Mouse (Mus musculus) midbrain, embryonic 16.5 days (tissue): ENCODE results near the gene Ccnc. TPM values are rescaled to one million over a fixed set of nuclear protein-coding genes. Genes with fewer than 3 reads are reported as not detected.
"Not testable (repeated sequence)": the region's sequence is repeated elsewhere in the genome, so short reads cannot be mapped to it uniquely, and the experiment has no call there.

Experiments used
- ATAC-seq: fragments of 200-750 bp; cut with Nextera tagmentation; 2 replicates; pipeline ENCODE4 v1.8.0; 2017; ENCODE audit warnings: moderate TSS enrichment
- H3K27ac ChIP-seq: fragments of 300-500 bp; sonication (generic); 2 replicates; pipeline ENCODE4 v1.5.1; 2014; ENCODE audit warnings: mild to moderate bottlenecking, low read length, mixed read lengths
- H3K27me3 ChIP-seq: fragments of 300-500 bp; sonication (generic); 2 replicates; pipeline ENCODE4 v1.6.1; 2014; ENCODE audit warnings: low read depth, low read length, mixed read lengths; ENCODE audit not compliant: control insufficient read depth, insufficient read depth
- H3K36me3 ChIP-seq: fragments of 300-500 bp; sonication (generic); 2 replicates; pipeline ENCODE4 v1.6.1; 2014; ENCODE audit warnings: mild to moderate bottlenecking, low read length, moderate library complexity, mixed read lengths; ENCODE audit not compliant: control insufficient read depth, insufficient read depth
- H3K4me1 ChIP-seq: fragments of 300-500 bp; sonication (generic); 2 replicates; pipeline ENCODE4 v1.6.1; 2014; ENCODE audit warnings: mild to moderate bottlenecking, low read length, mixed read lengths; ENCODE audit not compliant: control insufficient read depth, insufficient read depth
- H3K4me2 ChIP-seq: fragments of 300-500 bp; sonication (generic); 2 replicates; pipeline ENCODE4 v1.6.1; 2014; ENCODE audit warnings: mild to moderate bottlenecking, low read length, mixed read lengths
- H3K4me3 ChIP-seq: fragments of 300-500 bp; sonication (generic); 2 replicates; pipeline ENCODE4 v1.5.1; 2014; ENCODE audit warnings: low read depth, mild to moderate bottlenecking, low read length, moderate library complexity, mixed read lengths
- H3K9ac ChIP-seq: fragments of 300-500 bp; sonication (generic); 2 replicates; pipeline ENCODE4 v1.6.1; 2014; ENCODE audit warnings: low read depth, low read length, mixed read lengths
- H3K9me3 ChIP-seq: fragments of 300-500 bp; sonication (generic); replicated peaks from 2 replicates; pipeline ENCODE4 v1.6.1; 2014; ENCODE audit warnings: mild to moderate bottlenecking, low read length, mixed read lengths; ENCODE audit not compliant: control insufficient read depth, poor library complexity, severe bottlenecking
- WGBS: fragments of 180-500 bp; shearing (Covaris S2); extraction: QIAGEN DNeasy Blood & Tissue Kit; methylation state at CpG from one replicate; pipeline ENCODE4 v1.1.7; 2014; 5-methylcytosine and 5-hydroxymethylcytosine counted together
- polyA plus RNA-seq: library from polyadenylated mRNA; unstranded; fragments of >200 nt; fragmentation: Nextera tagmentation; extraction: Ambion mirVana; gene quantifications from 2 replicates; pipeline ENCODE4 v1.2.1, GENCODE M21; 2015

Ccnc gene
- polyA plus RNA-seq, 1 experiment from 2014 or later: 75.0 TPM

DNA sequence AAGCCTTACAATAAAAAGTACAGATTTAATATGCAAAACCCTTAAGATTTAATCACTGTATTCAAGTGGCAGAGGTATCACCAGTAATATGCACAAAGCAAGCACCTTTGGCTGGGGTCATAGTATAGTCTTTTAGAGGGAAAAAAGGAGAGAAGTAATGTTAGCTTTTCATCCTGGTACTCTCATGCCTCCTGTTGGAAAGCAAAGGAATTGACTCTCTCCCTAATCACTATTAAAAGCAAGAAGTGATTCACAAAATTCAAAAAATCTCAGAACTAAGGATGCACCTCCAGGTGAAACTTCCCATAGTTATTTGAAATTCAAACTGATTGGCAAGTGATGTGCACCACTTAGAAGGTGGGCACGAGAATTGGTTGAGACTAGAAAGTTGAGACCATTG is 22.5 kb upstream of the Ccnc start:
- no peaks in the 10 kb centered on the region for H3K4me1 ChIP-seq
- no peaks in the 10 kb centered on the region for H3K9me3 ChIP-seq
- no peaks in the 10 kb centered on the region for H3K36me3 ChIP-seq
- no peak overlapping the region for H3K27ac ChIP-seq
- H3K4me3 ChIP-seq: no peak overlapping the region
- H3K9ac ChIP-seq: no peak overlapping the region
- H3K4me2 ChIP-seq: no peak overlapping the region
- WGBS: 53% methylated on average over 1 of the region's 1 CpGs
- H3K27me3 ChIP-seq: peaks cover 4% of the 10 kb centered on the region; the same call in 1 of the 2 replicates
- no peak for ATAC-seq

DNA sequence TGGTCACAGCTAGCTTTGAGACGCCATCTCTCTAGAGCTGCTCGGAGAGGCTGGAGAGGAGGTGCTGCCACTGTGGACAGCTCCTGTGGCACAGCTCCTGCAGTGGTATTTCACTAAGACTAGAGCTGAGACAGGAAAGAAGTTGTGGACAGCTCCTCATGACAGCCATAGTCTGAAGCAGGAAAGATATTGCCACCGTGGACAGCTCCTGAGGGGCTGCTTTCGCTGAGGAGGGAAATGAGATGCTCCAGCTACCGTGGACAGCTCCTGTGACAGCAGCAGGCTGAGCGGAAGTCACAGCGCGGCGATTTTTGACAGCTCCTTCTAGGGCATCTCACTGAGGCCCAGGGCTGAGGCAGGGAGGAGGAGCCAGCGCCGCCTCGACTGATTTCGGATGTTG is 15.4 kb upstream of the Ccnc start:
- ATAC-seq: peak; percentile 72
- Histone ChIP-seq H3K36me3 (no peaks in the 10 kb centered on the region), H3K27ac (no peak overlapping the region), H3K4me2 (peak overlapping the region; percentile 53), H3K4me3 (peak overlapping the region; percentile 30), H3K4me1 (peaks cover 8% of the 10 kb centered on the region; the same call in 1 of the 2 replicates), H3K9ac (peak overlapping the region; percentile 44), H3K27me3 (peaks cover 9% of the 10 kb centered on the region), H3K9me3 (no peaks in the 10 kb centered on the region)
- 5% methylated on average over 13 of the region's 13 CpGs for WGBS

DNA sequence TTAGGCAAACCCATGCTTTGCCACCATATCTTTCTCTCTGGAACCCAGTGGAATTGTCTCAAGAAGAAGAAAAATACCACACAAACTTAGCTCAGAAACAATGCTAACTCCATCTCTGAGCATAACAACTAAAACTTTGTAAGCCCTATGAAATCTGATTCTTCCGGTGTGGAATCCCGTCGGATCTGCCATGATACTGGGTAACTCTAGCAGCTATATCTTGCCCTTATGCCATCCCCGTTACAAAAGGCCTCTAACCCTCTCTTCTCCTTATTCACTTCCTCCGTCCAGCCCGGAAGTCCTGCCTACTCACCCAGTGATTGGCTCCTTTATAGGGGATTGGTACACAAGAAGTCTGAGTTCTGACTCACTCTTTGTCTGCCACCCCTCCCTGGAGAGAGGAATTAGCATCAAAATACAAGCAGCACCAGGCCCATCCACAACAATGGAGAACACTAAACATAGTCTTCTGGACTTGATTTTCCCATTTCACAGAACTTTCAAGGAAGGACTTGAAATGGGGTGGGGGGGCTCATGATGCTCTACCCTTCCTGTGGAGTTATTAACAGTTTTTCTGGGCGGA is 4.7 kb upstream of the Ccnc start:
- Histone ChIP-seq H3K9me3 (no peaks in the 10 kb centered on the region), H3K27ac (no peak overlapping the region), H3K36me3 (no peaks in the 10 kb centered on the region), H3K27me3 (no peaks in the 10 kb centered on the region), H3K4me1 (no peaks in the 10 kb centered on the region), H3K9ac (no peak overlapping the region), H3K4me2 (no peak overlapping the region), H3K4me3 (no peak overlapping the region)
- 32% methylated on average over 7 of the region's 7 CpGs for WGBS
- no peak for ATAC-seq

DNA sequence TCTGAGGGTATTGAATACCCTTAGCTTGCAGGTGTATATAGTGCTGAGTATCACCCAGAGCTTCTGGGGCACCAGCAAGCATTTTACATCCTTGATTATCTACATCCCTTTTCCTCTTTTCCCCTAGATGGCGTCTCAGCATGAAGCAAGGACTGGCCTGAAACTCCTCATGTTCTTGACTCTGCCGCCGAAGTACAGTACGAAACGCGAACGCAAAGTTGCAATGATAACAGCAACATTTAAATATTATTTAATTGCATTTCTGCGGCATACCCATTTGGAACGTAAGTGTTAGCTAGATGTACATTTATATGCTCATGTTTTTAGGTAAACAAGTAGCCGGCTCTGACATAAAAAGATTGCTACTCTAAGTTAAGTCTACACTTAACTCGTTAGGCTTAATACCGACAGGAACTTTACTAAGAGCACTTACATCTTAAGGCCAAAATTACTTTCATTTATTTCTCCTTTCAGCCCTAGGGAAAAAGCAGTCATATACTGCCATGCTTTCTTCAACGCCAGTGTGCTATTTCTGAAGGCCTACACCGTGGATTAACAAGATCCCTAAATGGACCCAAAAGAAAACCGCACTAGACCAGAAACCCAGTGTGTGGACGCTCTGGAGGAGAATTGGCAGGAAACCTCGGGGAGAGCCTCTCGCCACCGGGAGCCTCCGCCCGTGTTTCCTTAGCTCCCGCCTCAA is 438 bp upstream of the Ccnc start:
- H3K4me2 ChIP-seq: peak overlapping the region; percentile 88
- H3K4me3 ChIP-seq: peak overlapping the region; percentile 93
- H3K9ac ChIP-seq: peak overlapping the region; percentile 96
- no peaks in the 10 kb centered on the region for H3K27me3 ChIP-seq
- ATAC-seq: peak; percentile 80
- peaks cover 15% of the 10 kb centered on the region for H3K4me1 ChIP-seq
- H3K27ac ChIP-seq: peak overlapping the region; percentile 90
- no peaks in the 10 kb centered on the region for H3K36me3 ChIP-seq
- whole genome bisulfite sequencing: 1% methylated on average over 22 of the region's 22 CpGs
- no peaks in the 10 kb centered on the region for H3K9me3 ChIP-seq

DNA sequence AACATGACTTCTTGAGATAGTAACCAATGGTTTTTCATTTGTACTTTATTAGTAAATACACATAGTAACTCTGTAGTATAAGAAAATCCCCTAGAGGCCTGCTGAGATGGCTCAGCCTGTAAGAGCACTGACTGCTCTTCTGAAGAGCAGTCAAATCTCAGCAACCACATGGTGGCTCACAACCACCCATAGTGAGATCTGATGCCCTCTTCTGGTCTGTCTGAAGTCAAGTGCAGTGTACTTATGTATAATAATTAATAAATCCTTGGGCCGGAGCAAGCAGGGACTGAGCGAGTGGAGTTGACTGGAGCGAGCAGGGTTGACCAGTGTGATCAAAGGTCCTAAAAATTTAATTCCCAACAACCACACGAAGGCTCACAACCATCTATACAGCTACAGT is 11.7 kb downstream of the Ccnc start:
- no peak overlapping the region for H3K9ac ChIP-seq
- ATAC-seq: no peak
- no peak overlapping the region for H3K27ac ChIP-seq
- H3K27me3 ChIP-seq: no peaks in the 10 kb centered on the region
- H3K4me1 ChIP-seq: no peaks in the 10 kb centered on the region
- peaks cover 15% of the 10 kb centered on the region; the same call in 1 of the 2 replicates for H3K36me3 ChIP-seq
- 93% methylated on average over 4 of the region's 4 CpGs for WGBS
- no peak overlapping the region for H3K4me2 ChIP-seq
- H3K4me3 ChIP-seq: no peak overlapping the region
- no peaks in the 10 kb centered on the region for H3K9me3 ChIP-seq

DNA sequence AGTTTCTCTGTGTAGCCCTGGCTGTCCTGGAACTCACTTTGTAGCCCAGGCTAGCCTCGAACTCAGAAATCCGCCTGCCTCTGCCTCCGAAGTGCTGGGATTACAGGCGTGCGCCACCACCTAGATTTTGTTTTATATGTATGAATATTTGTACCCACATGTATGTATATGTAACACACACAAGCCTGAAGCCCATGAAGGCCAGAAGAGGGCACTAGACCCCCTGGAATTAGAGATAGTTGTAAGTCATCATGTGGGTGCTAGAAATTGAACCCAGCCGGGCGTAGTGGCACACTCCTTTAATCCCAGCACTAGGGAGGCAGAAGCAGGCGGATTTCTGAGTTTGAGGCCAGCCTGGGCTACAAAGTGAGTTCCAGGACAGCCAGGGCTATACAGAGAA is 16.6 kb downstream of the Ccnc start:
- H3K9ac ChIP-seq, H3K36me3 ChIP-seq, H3K27me3 ChIP-seq, H3K4me2 ChIP-seq, H3K4me1 ChIP-seq, H3K4me3 ChIP-seq, ATAC-seq, H3K27ac ChIP-seq, H3K9me3 ChIP-seq: not testable (repeated sequence)
- WGBS: 96% methylated on average over 8 of the region's 8 CpGs

DNA sequence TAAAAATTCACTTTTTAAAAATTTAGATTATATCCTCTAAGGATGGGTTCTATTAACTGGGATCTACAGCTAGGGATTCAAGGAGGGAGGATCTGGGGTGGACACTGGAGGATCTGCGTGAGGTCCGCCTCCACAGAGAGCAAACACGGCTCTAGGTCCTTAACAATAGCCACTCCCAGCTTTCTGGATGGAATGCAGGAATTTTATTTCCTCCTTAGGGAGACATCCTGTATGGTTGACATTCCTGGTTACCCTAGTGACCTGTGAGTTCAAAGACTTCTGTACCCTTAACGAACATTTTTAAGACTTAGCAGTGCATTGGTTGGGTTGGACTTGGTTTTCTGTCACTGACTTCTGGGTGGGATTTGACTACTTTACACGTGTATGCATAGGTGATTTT is 18.2 kb downstream of the Ccnc start:
- Histone ChIP-seq H3K9ac (no peak overlapping the region), H3K36me3 (peaks cover 9% of the 10 kb centered on the region), H3K4me2 (no peak overlapping the region), H3K27ac (no peak overlapping the region), H3K4me1 (no peaks in the 10 kb centered on the region), H3K9me3 (no peaks in the 10 kb centered on the region), H3K27me3 (no peaks in the 10 kb centered on the region), H3K4me3 (no peak overlapping the region)
- ATAC-seq: no peak
- 81% methylated on average over 5 of the region's 5 CpGs for WGBS

DNA sequence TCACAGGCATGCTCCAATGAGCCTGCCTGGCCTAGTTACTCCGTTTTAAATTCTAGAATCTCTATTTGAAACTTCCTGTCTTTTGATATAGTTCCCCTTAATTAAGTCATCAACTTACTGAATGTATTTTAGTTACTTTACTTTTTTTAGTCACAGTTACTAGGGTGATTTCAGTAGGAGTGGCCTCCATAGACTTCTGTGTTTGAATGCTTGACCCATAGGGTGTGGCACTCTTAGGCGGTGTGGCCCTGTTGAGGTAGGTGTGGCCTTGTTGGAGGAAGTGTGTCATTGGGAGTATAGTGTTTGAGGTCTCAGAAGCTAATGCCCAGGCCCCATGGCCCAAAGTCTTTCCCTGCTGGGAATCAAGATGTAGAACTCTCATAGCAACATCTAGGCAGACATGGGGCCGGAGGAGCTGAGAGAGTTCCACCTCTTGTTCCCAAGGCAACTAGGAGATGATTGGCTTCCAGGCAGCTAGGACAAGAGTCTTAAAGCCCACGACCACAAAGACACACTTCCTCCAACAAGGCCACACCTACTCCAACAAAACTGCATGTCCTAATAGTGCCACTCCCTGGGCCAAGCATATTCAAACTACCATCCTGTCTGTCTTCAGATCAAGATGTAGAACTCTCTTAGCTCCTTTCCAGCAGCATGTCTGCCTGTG is 27.8 kb downstream of the Ccnc start:
- 70% methylated on average over 4 of the region's 4 CpGs for WGBS

DNA sequence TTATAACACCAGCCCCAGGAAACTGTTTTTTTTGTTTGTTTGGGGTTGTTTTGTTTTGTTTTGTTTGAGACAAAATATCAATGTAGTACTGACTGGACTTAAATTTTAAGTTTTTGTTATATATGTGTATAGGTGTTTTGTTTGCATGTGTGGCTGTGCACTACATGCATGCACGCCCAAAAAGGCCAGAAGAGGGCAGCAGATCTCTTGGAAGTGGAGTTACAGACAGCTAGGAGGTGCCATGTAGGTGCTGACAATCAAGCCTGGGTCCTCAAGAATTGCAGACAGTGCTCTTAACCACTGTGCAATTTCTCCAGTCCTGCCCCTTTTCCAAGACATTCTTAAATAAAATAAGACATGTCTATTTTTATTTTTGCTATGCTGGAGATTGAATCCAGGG is 31.4 kb downstream of the Ccnc start:
- Histone ChIP-seq H3K4me3 (no peak overlapping the region), H3K27me3 (no peaks in the 10 kb centered on the region), H3K27ac (no peak overlapping the region), H3K36me3 (peaks cover 8% of the 10 kb centered on the region), H3K9ac (no peak overlapping the region), H3K9me3 (no peaks in the 10 kb centered on the region), H3K4me2 (no peak overlapping the region), H3K4me1 (no peaks in the 10 kb centered on the region)
- ATAC-seq: no peak
- WGBS: 47% methylated on average over 1 of the region's 1 CpGs

More for the DNA sequence above, 27.8 kb downstream of the Ccnc start:
- Histone ChIP-seq H3K9me3 (no peaks in the 10 kb centered on the region), H3K27ac (no peak overlapping the region), H3K9ac (no peak overlapping the region), H3K36me3 (peaks cover 12% of the 10 kb centered on the region), H3K27me3 (no peaks in the 10 kb centered on the region), H3K4me2 (no peak overlapping the region), H3K4me1 (no peaks in the 10 kb centered on the region), H3K4me3 (no peak overlapping the region)
- ATAC-seq: no peak
